Mouse (Mus musculus) CH12.LX (cell line): Measurements from ENCODE around the gene Med23. TPM values are rescaled to one million over a fixed set of nuclear protein-coding genes. Genes with fewer than 3 reads are reported as not detected.

Experiments
- DNase-seq: peaks from one replicate; pipeline ENCODE4 v3.0.0-alpha.2; 2013; ENCODE audit errors: extremely low read depth
- H3K27ac ChIP-seq: 2 replicates; pipeline ENCODE4 v1.5.1; 2012; ENCODE audit warnings: low read depth, mild to moderate bottlenecking, control low read depth, moderate library complexity; ENCODE audit not compliant: insufficient read depth
- H3K27me3 ChIP-seq: replicated peaks from 2 replicates; pipeline ENCODE3; 2012; ENCODE audit warnings: inconsistent platforms
- H3K36me3 ChIP-seq, 2 experiments: replicated peaks in 1 of 2; 2 replicates each; pipeline versions ENCODE3 to v1.6.1; 2012; ENCODE audit warnings: inconsistent platforms in 1 of 2, low read length in 1 of 2, mild to moderate bottlenecking in 1 of 2, mixed read lengths in 1 of 2, moderate library complexity in 1 of 2; ENCODE audit not compliant: control insufficient read depth in 1 of 2, insufficient read depth in 1 of 2
- H3K4me1 ChIP-seq, 2 experiments: 2 replicates each; pipeline ENCODE4 v1.6.1; 2012; ENCODE audit warnings: inconsistent platforms in 1 of 2, moderate library complexity in 1 of 2; ENCODE audit not compliant: insufficient read depth in 2 of 2, control insufficient read depth in 1 of 2
- H3K4me2 ChIP-seq: 2 replicates; pipeline ENCODE4 v1.6.1; 2012; ENCODE audit warnings: low read depth, mild to moderate bottlenecking, control low read depth; ENCODE audit not compliant: poor library complexity, insufficient read depth, severe bottlenecking
- H3K4me3 ChIP-seq, 3 experiments: fragments of 150-350 bp in 1 of 3; sonication (generic) in 1 of 3; replicated peaks in 1 of 3; 2 replicates each; pipeline versions ENCODE3 to v1.5.1; 2011 to 2012; ENCODE audit warnings: low read depth in 2 of 3, low read length in 2 of 3, mild to moderate bottlenecking in 2 of 3, moderate library complexity in 2 of 3, control low read depth in 1 of 3, improper control_type of control experiment in 1 of 3, inconsistent platforms in 1 of 3, mixed read lengths in 1 of 3; ENCODE audit not compliant: poor library complexity in 1 of 3
- H3K79me2 ChIP-seq: replicated peaks from 2 replicates; pipeline ENCODE4 v1.6.1; 2012; ENCODE audit warnings: mild to moderate bottlenecking, moderate library complexity; ENCODE audit not compliant: control insufficient read depth, poor library complexity, insufficient read depth, severe bottlenecking; ENCODE audit errors: extremely low read depth
- H3K9ac ChIP-seq: 2 replicates; pipeline ENCODE4 v1.6.1; 2012; ENCODE audit warnings: low read depth, mild to moderate bottlenecking, control low read depth, moderate library complexity; ENCODE audit not compliant: insufficient read depth
- H3K9me3 ChIP-seq: replicated peaks from 2 replicates; pipeline ENCODE3; 2012; ENCODE audit warnings: low read length, inconsistent platforms, mixed read lengths
- BHLHE40 ChIP-seq: IDR thresholded peaks from 2 replicates; pipeline ENCODE4 v1.6.1; 2011; ENCODE audit warnings: mild to moderate bottlenecking, low read depth, low read length, improper control_type of control experiment
- CTCF ChIP-seq, 2 experiments: IDR thresholded peaks in 1 of 2; conservative IDR thresholded peaks in 1 of 2; 2 replicates each; pipeline ENCODE4 v1.5.1; 2011 to 2012; ENCODE audit warnings: low read depth in 2 of 2, low read length in 2 of 2, improper control_type of control experiment in 1 of 2, inconsistent platforms in 1 of 2, mild to moderate bottlenecking in 1 of 2, moderate library complexity in 1 of 2
- ELF1 ChIP-seq: IDR thresholded peaks from 2 replicates; pipeline ENCODE4 v1.6.1; 2014; ENCODE audit warnings: low read depth, mild to moderate bottlenecking, inconsistent platforms, low read length, improper control_type of control experiment
- EP300 ChIP-seq: IDR thresholded peaks from 2 replicates; pipeline ENCODE4 v1.6.1; 2011; ENCODE audit warnings: low read length, improper control_type of control experiment
- JUN ChIP-seq: IDR thresholded peaks from 2 replicates; pipeline ENCODE4 v1.6.1; 2011; ENCODE audit warnings: low read depth, mild to moderate bottlenecking, low read length, improper control_type of control experiment, moderate library complexity; ENCODE audit not compliant: insufficient read depth
- KAT2A ChIP-seq: IDR thresholded peaks from 2 replicates; pipeline ENCODE4 v1.6.1; 2012; ENCODE audit warnings: low read length, improper control_type of control experiment, inconsistent platforms; ENCODE audit not compliant: insufficient replicate concordance
- MAX ChIP-seq: IDR thresholded peaks from 2 replicates; pipeline ENCODE4 v1.6.1; 2011; ENCODE audit warnings: low read length, improper control_type of control experiment
- MAZ ChIP-seq: IDR thresholded peaks from 2 replicates; pipeline ENCODE4 v1.6.1; 2012; ENCODE audit warnings: low read depth, mild to moderate bottlenecking, inconsistent platforms, low read length, improper control_type of control experiment, moderate library complexity
- MEF2A ChIP-seq: IDR thresholded peaks from 2 replicates; pipeline ENCODE4 v1.6.1; 2014; ENCODE audit warnings: low read depth, mild to moderate bottlenecking, inconsistent platforms, low read length, improper control_type of control experiment, borderline replicate concordance
- MXI1 ChIP-seq: IDR thresholded peaks from 2 replicates; pipeline ENCODE4 v1.6.1; 2011; ENCODE audit warnings: mild to moderate bottlenecking, low read depth, low read length, improper control_type of control experiment
- MYC ChIP-seq: IDR thresholded peaks from 2 replicates; pipeline ENCODE4 v1.6.1; 2011; ENCODE audit warnings: low read depth, mild to moderate bottlenecking, improper control_type of control experiment, low read length
- NELFE ChIP-seq: IDR thresholded peaks from 2 replicates; pipeline ENCODE4 v1.6.1; 2011; ENCODE audit warnings: low read depth, low read length, improper control_type of control experiment
- NRF1 ChIP-seq: IDR thresholded peaks from 2 replicates; pipeline ENCODE4 v1.6.1; 2014; ENCODE audit warnings: low read depth, mild to moderate bottlenecking, inconsistent platforms, low read length, improper control_type of control experiment, moderate library complexity
- RAD21 ChIP-seq: IDR thresholded peaks from 2 replicates; pipeline ENCODE4 v1.6.1; 2011; ENCODE audit warnings: low read depth, mild to moderate bottlenecking, low read length, improper control_type of control experiment, moderate library complexity
- SIN3A ChIP-seq: IDR thresholded peaks from 2 replicates; pipeline ENCODE4 v1.6.1; 2012; ENCODE audit warnings: low read length, improper control_type of control experiment, inconsistent platforms
- TCF12 ChIP-seq: IDR thresholded peaks from 2 replicates; pipeline ENCODE4 v1.6.1; 2014; ENCODE audit warnings: low read depth, mild to moderate bottlenecking, inconsistent platforms, low read length, improper control_type of control experiment
- UBTF ChIP-seq: IDR thresholded peaks from 2 replicates; pipeline ENCODE4 v1.6.1; 2012; ENCODE audit warnings: low read depth, mild to moderate bottlenecking, inconsistent platforms, low read length, improper control_type of control experiment, moderate library complexity
- USF1 ChIP-seq: IDR thresholded peaks from 2 replicates; pipeline ENCODE4 v1.6.1; 2014; ENCODE audit warnings: low read depth, mild to moderate bottlenecking, inconsistent platforms, low read length, improper control_type of control experiment
- ZC3H11A ChIP-seq: IDR thresholded peaks from 2 replicates; pipeline ENCODE4 v1.6.1; 2012; ENCODE audit warnings: low read depth, mild to moderate bottlenecking, inconsistent platforms, low read length, improper control_type of control experiment
- ZKSCAN1 ChIP-seq: IDR thresholded peaks from 2 replicates; pipeline ENCODE4 v1.6.1; 2012; ENCODE audit warnings: low read depth, inconsistent platforms, low read length, improper control_type of control experiment, borderline replicate concordance
- ZNF384 ChIP-seq: IDR thresholded peaks from 2 replicates; pipeline ENCODE4 v1.6.1; 2012; ENCODE audit warnings: low read depth, low read length, improper control_type of control experiment, inconsistent platforms
- dilution Hi-C: fragments of 300-500 bp; cut with MboI; formaldehyde crosslinking; loops from 2 replicates; pipeline ENCODE4 v1.14.3; 2020; ENCODE audit warnings: low sequenced_read_pairs; ENCODE audit not compliant: extremely low pct_unique_long_range_greater_than_20kb, extremely low pct_ligation_motif_present
- in situ Hi-C: fragments of 300-500 bp; cut with MboI; formaldehyde crosslinking; loops from 3 replicates; pipeline ENCODE4 v1.14.3; 2019; ENCODE audit warnings: low sequenced_read_pairs, low pct_ligation_motif_present, low pct_unique_long_range_greater_than_20kb, mixed read lengths
- polyA plus RNA-seq: library from polyadenylated mRNA; unstranded; fragments of >175 nt; gene quantifications from 2 replicates; pipeline ENCODE4 v1.2.1, GENCODE M21; 2012; ENCODE audit warnings: low read depth; ENCODE audit not compliant: insufficient read length
- total RNA-seq, 2 experiments: library from RNA; depleted of rRNA; stranded (reverse); fragments of 300-350 nt in 1 of 2; fragments of >200 nt in 1 of 2; gene quantifications; 2 replicates each; pipeline ENCODE4 v1.2.3; 2012 to 2014

Gene Med23
- total and polyA plus RNA-seq, 3 experiments, result 43.5 to 45.7 (median 45.6) TPM

DNA sequence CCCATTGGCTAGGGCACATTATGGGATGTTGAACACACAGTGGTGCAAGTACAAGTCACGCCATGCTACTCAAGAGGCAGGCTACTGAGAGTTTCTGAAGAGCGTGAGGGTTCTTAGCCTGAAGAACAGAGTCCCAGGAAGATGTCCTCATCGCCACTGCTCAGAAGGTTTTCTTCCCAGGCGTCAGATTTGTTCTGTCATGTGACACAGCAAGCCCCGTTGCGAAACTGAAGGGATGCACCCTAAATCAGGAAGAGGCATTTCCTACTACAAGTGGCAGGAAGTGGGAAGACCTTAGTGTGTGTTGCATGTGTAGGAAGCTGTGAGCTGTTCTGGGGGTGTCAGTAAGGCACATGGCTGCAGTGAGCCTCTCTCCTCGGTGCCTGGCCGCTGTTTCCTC lies 41.4 kb downstream of the Med23 start:
- H3K79me2 ChIP-seq, result no peaks in the 10 kb centered on the region
- no peak overlapping the region for H3K4me2 ChIP-seq
- H3K4me1 ChIP-seq, result no peaks in the 10 kb centered on the region
- peaks cover 61 to 90% of the 10 kb centered on the region in 2 experiments for H3K36me3 ChIP-seq
- H3K27ac ChIP-seq, result no peak overlapping the region
- H3K9ac ChIP-seq, result no peak overlapping the region
- DNase-seq, result no peak
- no peak for TF ChIP-seq MXI1
- TF ChIP-seq JUN, result no peak
- no peak for TF ChIP-seq ZNF384
- in situ Hi-C loops, result no loop called here
- dilution Hi-C loops, result no loop called here
- H3K4me3 ChIP-seq, result no peak overlapping the region
- no peaks in the 10 kb centered on the region for H3K27me3 ChIP-seq
- H3K9me3 ChIP-seq, result no peaks in the 10 kb centered on the region

DNA sequence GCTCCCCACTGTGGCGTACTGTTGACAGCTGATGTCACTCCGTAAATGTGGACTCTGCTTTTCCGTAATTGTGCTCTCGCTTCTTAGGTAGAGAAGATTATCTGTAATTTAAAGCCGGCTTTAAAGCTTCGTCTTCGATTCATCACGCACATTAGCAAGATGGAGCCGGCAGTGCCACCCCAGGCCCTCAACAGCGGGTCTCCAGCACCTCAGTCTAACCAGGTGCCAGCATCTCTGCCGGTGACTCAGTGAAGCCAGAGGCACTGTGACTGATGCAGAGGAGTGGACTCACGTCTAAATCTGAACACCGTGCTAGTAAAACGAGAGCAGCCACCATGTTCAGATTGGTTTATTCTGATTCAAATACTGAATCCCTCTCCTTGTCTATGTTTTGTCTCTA lies 42.8 kb downstream of the Med23 start:
- dilution Hi-C loops, result no loop called here
- in situ Hi-C loops, result no loop called here
- Histone ChIP-seq H3K27ac (no peak overlapping the region), H3K9ac (no peak overlapping the region), H3K27me3 (no peaks in the 10 kb centered on the region), H3K79me2 (no peaks in the 10 kb centered on the region), H3K4me3 (no peak overlapping the region), H3K4me1 (no peaks in the 10 kb centered on the region), H3K36me3 (peaks cover 53 to 89% of the 10 kb centered on the region in 2 experiments), H3K4me2 (no peak overlapping the region), H3K9me3 (no peaks in the 10 kb centered on the region)
- TF ChIP-seq ZC3H11A (no peak), NRF1 (no peak), SIN3A (no peak), MEF2A (no peak), RAD21 (no peak), MAX (no peak), TCF12 (no peak), ZKSCAN1 (no peak), MYC (no peak), UBTF (no peak), MAZ (no peak), CTCF (conservative IDR thresholded peaks at IDR 0.05 in 1 of 2, IDR thresholded peaks at IDR 0.05 in 1 of 2; ENCODE audit: low read depth in 2 of 2, low read length in 2 of 2) (no peak), USF1 (no peak), JUN (no peak), ELF1 (no peak), BHLHE40 (no peak), NELFE (no peak), EP300 (no peak), KAT2A (no peak)
- no peak for DNase-seq
